Mouse (Mus musculus) liver, embryonic 16.5 days (tissue): ENCODE measurements around the gene Tle2. TPM values are rescaled to one million over a fixed set of nuclear protein-coding genes. Genes with fewer than 3 reads are reported as not detected.

Experiments used
- ATAC-seq: fragments of 200-750 bp; cut with Nextera tagmentation; 2 replicates; pipeline ENCODE4 v1.8.0; 2017; ENCODE audit warnings: low read depth, mild to moderate bottlenecking, moderate number of reproducible peaks, moderate library complexity
- H3K27ac ChIP-seq: fragments of 300-500 bp; sonication (generic); 2 replicates; pipeline ENCODE4 v1.5.1; 2014; ENCODE audit warnings: mild to moderate bottlenecking, low read length
- H3K27me3 ChIP-seq: fragments of 300-500 bp; sonication (generic); 2 replicates; pipeline ENCODE4 v1.6.1; 2014; ENCODE audit warnings: low read depth, low read length, mixed read lengths; ENCODE audit not compliant: control insufficient read depth, insufficient read depth
- H3K36me3 ChIP-seq: fragments of 300-500 bp; sonication (generic); 2 replicates; pipeline ENCODE4 v1.6.1; 2014; ENCODE audit warnings: mild to moderate bottlenecking; ENCODE audit not compliant: control insufficient read depth, insufficient read depth
- H3K4me1 ChIP-seq: fragments of 300-500 bp; sonication (generic); 2 replicates; pipeline ENCODE4 v1.6.1; 2014; ENCODE audit warnings: low read depth, low read length, mixed read lengths; ENCODE audit not compliant: control insufficient read depth
- H3K4me2 ChIP-seq: fragments of 300-500 bp; sonication (generic); 2 replicates; pipeline ENCODE4 v1.6.1; 2014; ENCODE audit warnings: low read depth, low read length, mixed read lengths
- H3K4me3 ChIP-seq: fragments of 300-500 bp; sonication (generic); 2 replicates; pipeline ENCODE4 v1.5.1; 2014; ENCODE audit warnings: low read depth, mild to moderate bottlenecking, low read length
- H3K9ac ChIP-seq: fragments of 300-500 bp; sonication (generic); 2 replicates; pipeline ENCODE4 v1.6.1; 2014; ENCODE audit warnings: low read depth, low read length
- H3K9me3 ChIP-seq: fragments of 300-500 bp; sonication (generic); replicated peaks from 2 replicates; pipeline ENCODE4 v1.6.1; 2016; ENCODE audit warnings: low read length; ENCODE audit not compliant: control insufficient read depth
- whole genome bisulfite sequencing: fragments of 180-500 bp; shearing (Covaris S2); extraction: QIAGEN DNeasy Blood & Tissue Kit; methylation state at CpG from one replicate; pipeline ENCODE4 v1.1.7; 2014; ENCODE audit not compliant: insufficient replicate concordance; 5-methylcytosine and 5-hydroxymethylcytosine counted together
- polyA plus RNA-seq: library from polyadenylated mRNA; unstranded; fragments of >200 nt; fragmentation: Nextera tagmentation; extraction: Ambion mirVana; gene quantifications from 2 replicates; pipeline ENCODE4 v1.2.1, GENCODE M21; 2015

Gene Tle2
- polyA plus RNA-seq, 1 experiment from 2014 or later = 2.7 TPM

DNA sequence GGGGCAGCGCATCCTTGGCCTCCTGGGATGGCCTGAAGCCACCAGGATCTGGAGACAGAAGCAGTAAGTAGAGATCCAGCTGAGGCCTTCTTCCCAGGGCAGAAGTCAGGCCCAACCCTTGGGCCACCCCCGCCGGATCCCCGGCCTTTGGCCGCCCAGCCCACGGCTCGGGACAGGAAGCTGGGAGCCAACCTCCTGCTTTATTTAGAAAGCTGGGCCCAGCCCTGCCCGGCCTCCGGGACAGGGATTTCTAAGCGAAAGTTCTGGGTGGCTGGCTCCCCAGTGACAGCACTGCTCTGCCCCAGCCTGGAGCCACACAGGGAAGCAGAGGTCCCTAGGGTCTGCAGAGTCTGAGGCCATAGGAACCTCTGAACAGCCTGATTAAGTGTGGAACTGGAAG, 32.6 kb upstream of the Tle2 start:
- Histone ChIP-seq H3K9ac (peak overlapping the region; percentile 6; the same call in 1 of the 2 replicates), H3K36me3 (no peaks in the 10 kb centered on the region; the same call in 1 of the 2 replicates), H3K4me1 (peaks cover 54% of the 10 kb centered on the region), H3K4me2 (peak overlapping the region; percentile 33; the same call in 1 of the 2 replicates), H3K27me3 (no peaks in the 10 kb centered on the region), H3K9me3 (no peaks in the 10 kb centered on the region), H3K27ac (peak overlapping the region; percentile 73), H3K4me3 (0 out of 2 replicates have a peak overlapping the region, but pooled peaks have one; percentile 10)
- ATAC-seq = no peak
- WGBS = 52% methylated on average over 10 of the region's 10 CpGs

DNA sequence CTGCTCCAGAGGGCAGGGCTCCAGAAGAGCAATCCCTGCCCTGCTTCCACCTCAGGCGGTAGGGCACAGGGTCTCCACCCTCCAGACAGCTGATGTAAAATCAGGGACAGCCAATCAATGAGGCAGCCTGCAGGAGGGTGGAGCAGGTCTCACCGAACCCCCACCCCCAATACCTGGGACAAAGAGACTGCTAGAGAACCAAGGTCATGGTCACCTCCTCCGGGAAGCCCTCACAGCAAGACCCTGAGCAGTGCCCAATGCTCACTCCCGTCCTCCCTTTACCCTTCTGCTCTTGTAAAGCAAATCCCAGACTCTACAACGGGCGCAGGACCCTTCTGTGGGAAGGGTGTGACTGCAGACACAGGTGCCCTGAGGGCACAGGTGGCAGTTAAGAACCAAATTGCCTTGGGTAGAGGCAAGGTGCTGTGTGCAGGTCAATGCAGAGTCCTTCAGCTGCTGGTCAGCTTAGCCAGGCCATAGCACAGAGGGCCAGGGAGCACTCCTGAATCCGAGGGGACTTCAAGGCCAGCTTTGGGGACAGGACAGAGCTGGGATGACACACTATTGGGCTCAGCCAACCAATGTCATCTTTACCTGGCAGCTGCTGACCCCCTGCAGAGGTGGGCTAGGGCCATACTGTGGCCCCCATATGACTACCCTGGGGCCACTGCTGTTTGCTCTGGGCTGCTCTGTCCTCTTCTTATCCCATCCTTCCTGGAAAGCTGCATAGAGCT, 31.5 kb upstream of the Tle2 start:
- H3K4me1 ChIP-seq = peaks cover 58% of the 10 kb centered on the region

GRCm38 (mm10) chr10:81543633-81544032, 30.7 kb upstream of the Tle2 start:
- no peaks in the 10 kb centered on the region for H3K27me3 ChIP-seq
- H3K9me3 ChIP-seq = no peaks in the 10 kb centered on the region
- H3K4me3 ChIP-seq = peak overlapping the region; percentile 92
- 0 out of 2 replicates have a peak overlapping the region, but pooled peaks have one; percentile 12 for H3K27ac ChIP-seq
- peak overlapping the region; percentile 93 for H3K9ac ChIP-seq
- H3K36me3 ChIP-seq = no peaks in the 10 kb centered on the region
- no peak for ATAC-seq
- H3K4me1 ChIP-seq = peaks cover 57% of the 10 kb centered on the region
- WGBS = 83% methylated on average over 1 of the region's 1 CpGs
- peak overlapping the region; percentile 99 for H3K4me2 ChIP-seq

More for the DNA sequence above, 31.5 kb upstream of the Tle2 start:
- ATAC-seq = no peak
- Histone ChIP-seq H3K4me2 (peak overlapping the region; percentile 99), H3K27me3 (no peaks in the 10 kb centered on the region), H3K27ac (peak overlapping the region; percentile 73), H3K9me3 (no peaks in the 10 kb centered on the region), H3K9ac (peak overlapping the region; percentile 93), H3K4me3 (peak overlapping the region; percentile 92; the same call in 1 of the 2 replicates), H3K36me3 (no peaks in the 10 kb centered on the region)
- 71% methylated on average over 7 of the region's 7 CpGs for WGBS

DNA sequence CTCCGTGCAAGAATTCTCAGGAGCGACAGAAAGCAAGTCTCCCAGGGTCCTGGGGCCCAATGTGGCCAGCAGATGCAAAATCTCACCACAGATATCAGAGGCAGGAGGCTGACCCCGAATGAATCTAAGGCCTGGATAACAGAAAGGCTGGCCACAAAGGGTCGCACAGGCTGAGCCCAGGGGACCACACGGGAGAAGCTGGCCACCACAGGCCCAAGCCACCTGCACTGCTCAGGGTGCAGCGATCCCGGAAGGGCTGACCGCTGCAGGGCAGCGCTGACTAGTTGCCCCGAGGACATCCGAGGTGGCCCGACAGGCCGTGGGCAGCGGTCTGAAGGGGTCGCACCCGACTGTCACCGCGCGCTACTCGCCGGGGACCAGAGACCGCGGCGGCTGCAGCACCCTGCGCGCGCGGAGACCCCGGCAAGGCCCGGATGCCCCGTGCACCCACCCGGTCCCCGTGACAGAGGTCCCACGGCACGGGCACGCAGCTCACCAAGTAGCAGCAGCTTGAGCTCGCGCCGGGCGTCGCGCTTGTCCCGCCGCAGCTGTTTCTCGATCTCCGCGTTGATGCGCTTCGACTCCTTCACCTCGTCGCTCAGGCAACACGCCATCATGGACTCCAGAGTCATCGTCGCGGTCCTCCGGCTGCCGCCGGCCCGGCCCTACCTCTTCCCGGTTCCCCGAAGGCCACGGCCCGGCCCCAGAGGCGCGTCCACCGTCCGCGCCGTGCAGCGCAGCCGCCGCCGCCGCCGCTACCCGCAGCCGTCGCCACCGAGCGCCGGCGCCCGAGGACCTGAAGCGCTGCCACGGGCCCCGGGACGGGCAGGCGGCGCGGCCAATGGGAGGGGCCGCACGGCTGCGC, 29.8 kb upstream of the Tle2 start:
- no peak; the same call in 1 of the 2 replicates for ATAC-seq

DNA sequence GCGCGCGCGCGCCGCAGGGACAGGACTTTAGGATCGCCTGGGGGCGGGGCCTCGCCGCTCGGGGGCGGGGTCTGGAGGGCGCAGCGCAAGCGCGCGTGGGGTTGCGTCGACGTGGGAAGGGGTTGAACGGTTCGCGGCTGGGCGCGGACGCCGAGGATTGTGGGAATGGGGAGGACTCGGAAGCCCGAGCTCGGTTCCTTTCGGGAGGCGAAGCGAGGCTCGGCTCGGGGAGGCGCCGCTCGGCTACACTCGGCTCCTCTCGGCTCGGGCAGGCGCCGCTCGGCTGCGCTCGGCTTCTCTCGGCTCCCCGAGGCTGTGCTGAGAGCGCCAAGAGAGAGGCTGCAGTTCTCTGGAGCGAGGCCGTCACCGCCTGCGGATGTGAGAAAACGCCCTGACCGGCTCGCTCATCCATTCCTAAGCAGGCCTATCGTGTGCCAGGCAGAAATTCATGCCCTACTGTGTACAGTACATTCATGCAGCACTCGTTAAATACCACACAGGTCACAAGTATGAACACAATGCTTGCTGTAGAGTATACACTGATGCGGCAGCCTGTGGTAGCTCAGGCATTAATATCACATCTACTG, 29.1 kb upstream of the Tle2 start, which contains the start of gene Gna11:
TSS of gene Gna11 (minus strand) at position 30 of the 587 bp plus-strand sequence.
- ATAC-seq = peak; percentile 89
- WGBS = 1% methylated on average over 52 of the region's 59 CpGs
- Histone ChIP-seq H3K4me3 (peak within 1 kb of the TSS; percentile 92), H3K4me1 (peaks cover 58% of the 10 kb centered on the region), H3K27me3 (no peaks in the 10 kb centered on the region), H3K9ac (peak within 1 kb of the TSS; percentile 93), H3K36me3 (no peaks in the 10 kb centered on the region), H3K9me3 (no peaks in the 10 kb centered on the region), H3K4me2 (peak within 1 kb of the TSS; percentile 99), H3K27ac (peak within 1 kb of the TSS; percentile 96)

More for the DNA sequence above, 29.8 kb upstream of the Tle2 start:
- Histone ChIP-seq H3K4me1 (peaks cover 56% of the 10 kb centered on the region), H3K27ac (peak overlapping the region; percentile 96), H3K9ac (peak overlapping the region; percentile 93), H3K27me3 (no peaks in the 10 kb centered on the region), H3K4me3 (peak overlapping the region; percentile 92), H3K4me2 (peak overlapping the region; percentile 99), H3K9me3 (no peaks in the 10 kb centered on the region), H3K36me3 (no peaks in the 10 kb centered on the region)
- WGBS = under 1% methylated on average over 92 of the region's 93 CpGs

DNA sequence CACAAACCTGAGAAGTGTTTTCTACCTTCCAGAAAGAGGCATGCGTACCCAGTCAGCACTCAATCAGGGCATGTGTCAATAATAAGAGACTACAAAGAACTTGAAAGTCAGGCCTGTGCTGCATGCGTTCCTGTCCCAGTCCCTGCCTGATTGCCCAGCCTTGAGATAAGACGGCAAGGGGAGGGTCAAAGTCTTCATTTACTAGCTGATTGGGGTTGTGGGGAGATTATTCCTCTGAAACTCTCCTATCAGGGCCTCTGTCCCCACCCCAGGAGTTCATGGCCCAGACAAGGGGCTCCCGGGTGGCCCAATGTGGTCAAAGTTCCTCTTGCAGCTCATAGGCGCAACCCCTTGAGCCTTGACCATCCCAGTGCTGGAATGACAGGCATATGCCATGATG, 28.0 kb upstream of the Tle2 start:
- Histone ChIP-seq H3K4me2 (peak overlapping the region; percentile 99), H3K4me1 (peaks cover 52% of the 10 kb centered on the region), H3K9me3 (no peaks in the 10 kb centered on the region), H3K27me3 (no peaks in the 10 kb centered on the region), H3K9ac (peak overlapping the region; percentile 31), H3K36me3 (no peaks in the 10 kb centered on the region), H3K27ac (peak overlapping the region; percentile 84), H3K4me3 (peak overlapping the region; percentile 17; the same call in 1 of the 2 replicates)
- peak; percentile 12 for ATAC-seq
- 8% methylated on average over 5 of the region's 5 CpGs for WGBS

DNA sequence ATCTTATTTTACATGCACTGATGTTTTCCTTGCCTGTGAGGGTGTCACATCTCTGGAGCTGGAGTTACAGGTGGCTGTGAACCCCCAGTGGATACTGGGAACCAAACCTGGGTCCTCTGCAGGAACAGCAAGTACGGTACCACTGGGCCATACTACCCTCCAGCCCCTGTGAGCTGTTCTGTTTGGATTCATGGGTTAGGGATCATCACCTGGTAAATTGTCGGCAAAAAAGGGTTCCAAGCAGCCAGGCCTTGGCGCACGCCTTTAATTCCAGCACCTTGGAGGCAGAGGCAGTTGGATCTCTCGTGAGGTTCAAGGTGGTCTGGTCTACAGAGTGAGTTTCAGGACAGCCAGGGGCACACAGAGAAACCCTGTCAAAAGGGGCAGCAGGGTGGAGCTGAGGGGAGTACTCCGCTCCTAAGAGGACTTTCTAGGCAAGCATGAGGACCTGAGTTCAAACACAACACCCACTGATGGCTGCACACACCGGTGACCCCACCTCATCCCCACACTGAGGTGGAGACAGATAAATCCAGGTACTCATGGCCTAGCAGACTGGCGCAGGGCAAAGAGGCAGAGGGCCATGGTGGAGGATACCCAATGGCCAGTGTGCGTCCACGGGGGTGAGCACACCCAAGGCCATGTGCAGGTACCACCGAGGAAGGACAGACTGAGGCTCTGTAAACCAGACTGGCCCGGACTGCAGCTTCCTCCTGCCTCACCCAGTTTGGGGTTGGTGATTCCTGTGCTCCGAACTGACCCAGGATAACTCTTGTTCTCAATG, 27.4 kb upstream of the Tle2 start:
- Histone ChIP-seq H3K9ac (no peak overlapping the region), H3K4me1 (peaks cover 51% of the 10 kb centered on the region), H3K9me3 (no peaks in the 10 kb centered on the region), H3K4me3 (no peak overlapping the region), H3K27me3 (no peaks in the 10 kb centered on the region), H3K36me3 (no peaks in the 10 kb centered on the region), H3K4me2 (no peak overlapping the region), H3K27ac (peak overlapping the region; percentile 84)
- WGBS = 84% methylated on average over 13 of the region's 13 CpGs
- ATAC-seq = no peak

DNA sequence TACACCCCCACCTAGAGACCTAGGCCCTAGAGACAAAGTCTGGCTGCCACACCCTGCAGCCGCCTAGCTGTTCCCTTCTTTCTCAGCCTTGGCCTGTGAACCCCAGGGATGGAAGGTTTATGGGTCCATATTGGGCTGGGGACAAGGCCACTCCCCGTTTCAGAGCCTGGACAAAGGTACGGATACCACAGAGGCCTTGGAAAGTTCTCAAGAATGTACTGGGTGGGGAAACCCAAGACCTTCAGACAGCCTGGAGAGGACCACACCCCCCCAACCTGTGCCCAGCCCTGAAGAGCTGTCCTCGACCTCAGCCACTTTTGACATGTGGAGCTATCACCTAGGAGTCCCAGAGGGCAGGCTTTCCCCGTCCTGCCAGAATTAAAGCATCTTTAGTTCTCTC, 25.4 kb upstream of the Tle2 start:
- Histone ChIP-seq H3K4me2 (no peak overlapping the region), H3K4me3 (no peak overlapping the region), H3K9me3 (no peaks in the 10 kb centered on the region), H3K27ac (no peak overlapping the region), H3K9ac (no peak overlapping the region), H3K4me1 (peaks cover 32% of the 10 kb centered on the region), H3K27me3 (no peaks in the 10 kb centered on the region), H3K36me3 (no peaks in the 10 kb centered on the region)
- WGBS = 55% methylated on average over 5 of the region's 5 CpGs
- no peak for ATAC-seq
